Mouse (Mus musculus): Measurements from ENCODE around the gene Pard3.

The Pard3 gene

GRCm38 (mm10) chr8:127447401-127447800 lies 383.7 kb downstream of the Pard3 start:
- DNase-seq: no peak

- no peak for DNase-seq
These were observed 385.6 kb downstream of the Pard3 start for GRCm38 (mm10) chr8:127449066-127449840.

GRCm38 (mm10) chr8:127450954-127451668 lies 387.4 kb downstream of the Pard3 start:
- no peak for DNase-seq

GRCm38 (mm10) chr8:127452364-127452763 lies 388.7 kb downstream of the Pard3 start:
- no peak for DNase-seq

- DNase-seq: no peak
These were observed 394.2 kb downstream of the Pard3 start for GRCm38 (mm10) chr8:127457901-127458300.

- no peak for DNase-seq
These were observed 397.5 kb downstream of the Pard3 start for GRCm38 (mm10) chr8:127461173-127461572.

GRCm38 (mm10) chr8:127462378-127462935 lies 398.8 kb downstream of the Pard3 start:
- no peak for DNase-seq

GRCm38 (mm10) chr8:127464300-127464699 lies 400.6 kb downstream of the Pard3 start:
- no peak for DNase-seq

GRCm38 (mm10) chr8:127472204-127472603 lies 408.5 kb downstream of the Pard3 start:
- no peak for DNase-seq

- DNase-seq: no peak
These were observed 416.3 kb downstream of the Pard3 start for GRCm38 (mm10) chr8:127480003-127480402.

- DNase-seq: no peak
These were observed 421.9 kb downstream of the Pard3 start for GRCm38 (mm10) chr8:127485618-127486017.

GRCm38 (mm10) chr8:127491963-127492362 lies 428.3 kb downstream of the Pard3 start:
- no peak for DNase-seq

GRCm38 (mm10) chr8:127495226-127495780 lies 431.6 kb downstream of the Pard3 start:
- DNase-seq: no peak

GRCm38 (mm10) chr8:127498997-127499719 lies 435.5 kb downstream of the Pard3 start:
- DNase-seq: no peak

- DNase-seq: no peak
These were observed 436.0 kb downstream of the Pard3 start for GRCm38 (mm10) chr8:127499720-127500114.

- DNase-seq: no peak
These were observed 436.5 kb downstream of the Pard3 start for GRCm38 (mm10) chr8:127500206-127500605.

GRCm38 (mm10) chr8:127501756-127502155 lies 438.1 kb downstream of the Pard3 start:
- DNase-seq: no peak

GRCm38 (mm10) chr8:127505286-127505685 lies 441.6 kb downstream of the Pard3 start:
- DNase-seq: no peak

GRCm38 (mm10) chr8:127506336-127506735 lies 442.6 kb downstream of the Pard3 start:
- no peak for DNase-seq

GRCm38 (mm10) chr8:127511341-127511740 lies 447.6 kb downstream of the Pard3 start:
- DNase-seq: no peak

GRCm38 (mm10) chr8:127512001-127512573 lies 448.4 kb downstream of the Pard3 start:
- no peak for DNase-seq

GRCm38 (mm10) chr8:127512580-127512979 lies 448.9 kb downstream of the Pard3 start:
- no peak for DNase-seq
